Mouse (Mus musculus) MEL (cell line): ENCODE data around the gene Hs3st3b1.

Source experiments
- ELF1 ChIP-seq: IDR thresholded peaks from 2 replicates; pipeline ENCODE4 v1.6.1; 2014; ENCODE audit warnings: low read depth, mild to moderate bottlenecking, inconsistent platforms, low read length, improper control_type of control experiment, moderate library complexity
- EP300 ChIP-seq, 2 experiments: IDR thresholded peaks; 2 replicates each; pipeline ENCODE4 v1.6.1; 2011; ENCODE audit warnings: improper control_type of control experiment in 2 of 2, low read length in 2 of 2, low read depth in 1 of 2, mild to moderate bottlenecking in 1 of 2
- POLR2A ChIP-seq, 2 experiments: IDR thresholded peaks; 2 replicates each; pipeline ENCODE4 v1.6.1; 2011 to 2012; ENCODE audit warnings: low read length in 2 of 2, mild to moderate bottlenecking in 2 of 2, control low read depth in 1 of 2, improper control_type of control experiment in 1 of 2, low read depth in 1 of 2, moderate library complexity in 1 of 2; ENCODE audit not compliant: control insufficient read depth in 1 of 2, insufficient read depth in 1 of 2, poor library complexity in 1 of 2
- TAL1 ChIP-seq: IDR thresholded peaks from 2 replicates; pipeline ENCODE4 v1.6.1; 2012; ENCODE audit warnings: mild to moderate bottlenecking, inconsistent platforms, low read length, moderate library complexity, mixed read lengths

GRCm38 (mm10) chr11:63919211-63920098 lies 2.6 kb downstream of the Hs3st3b1 start:
- TF ChIP-seq POLR2A (IDR thresholded peaks at IDR 0.05; ENCODE audit: control insufficient read depth in 1 of 2, insufficient read depth in 1 of 2, low read depth in 1 of 2, low read length in 2 of 2, poor library complexity in 1 of 2) (no peak), TAL1 (no peak), ELF1 (no peak), EP300 (IDR thresholded peaks at IDR 0.05; ENCODE audit: low read depth in 1 of 2, low read length in 2 of 2) (no peak)
